Mouse (Mus musculus): ENCODE results near the gene Ankrd35. TPM values are rescaled to one million over a fixed set of nuclear protein-coding genes. Genes with fewer than 3 reads are reported as not detected.

Gene Ankrd35
- polyA plus RNA-seq (2015; fragmentation: Nextera tagmentation; extraction: Ambion mirVana), result 5.5 and 6.2 TPM in 2 replicates

- DNase-seq (ENCODE audit: low spot score) (peak; percentile 90), ATAC-seq (ENCODE audit: low FRiP score, low TSS enrichment) (peak; percentile 95)
- 5% methylated on average over 35 of the region's 35 CpGs for WGBS
- no peaks in the 10 kb centered on the region for H3K36me3 ChIP-seq (ENCODE audit: control insufficient read depth, insufficient read depth, low read length)
- H3K4me1 ChIP-seq (replicated peaks; ENCODE audit: control insufficient read depth, insufficient read depth), result no peaks in the 10 kb centered on the region
- H3K4me2 ChIP-seq (replicated peaks; ENCODE audit: low read depth), result peak within 1 kb of the TSS; percentile 86
- peak within 1 kb of the TSS; percentile 37 for H3K4me3 ChIP-seq (ENCODE audit: low read depth, low read length)
- H3K9ac ChIP-seq (ENCODE audit: low read length), result peak within 1 kb of the TSS; percentile 59
- TF ChIP-seq EP300 (optimal IDR thresholded peaks at IDR 0.05), result no peak
- peak; percentile 60 for TF ChIP-seq CTCF (IDR thresholded peaks at IDR 0.05; ENCODE audit: low read depth)
- H3K27me3 ChIP-seq (ENCODE audit: control insufficient read depth, insufficient read depth, low read length), result no peaks in the 10 kb centered on the region
- H3K9me3 ChIP-seq (ENCODE audit: control insufficient read depth, low read length), result no peaks in the 10 kb centered on the region
- no peak within 1 kb of the TSS for H3K27ac ChIP-seq (replicated peaks)
Observed at GRCm38 (mm10) chr3:96669727-96670468, at the start of gene Ankrd35. Gene Ankrd35, plus strand, starts transcription at chr3:96670131.

- Histone ChIP-seq H3K36me3 (ENCODE audit: control insufficient read depth, insufficient read depth, low read length) (peaks cover 3% of the 10 kb centered on the region; the same call in 1 of the 2 replicates), H3K27ac (replicated peaks) (no peak overlapping the region), H3K4me2 (replicated peaks; ENCODE audit: low read depth) (no peak overlapping the region), H3K9me3 (ENCODE audit: control insufficient read depth, low read length) (no peaks in the 10 kb centered on the region), H3K27me3 (ENCODE audit: control insufficient read depth, insufficient read depth, low read length) (no peaks in the 10 kb centered on the region), H3K9ac (ENCODE audit: low read length) (no peak overlapping the region), H3K4me1 (replicated peaks; ENCODE audit: control insufficient read depth, insufficient read depth) (no peaks in the 10 kb centered on the region), H3K4me3 (ENCODE audit: low read depth, low read length) (no peak overlapping the region)
- WGBS, result 92% methylated on average over 4 of the region's 4 CpGs
- no peak for TF ChIP-seq CTCF (IDR thresholded peaks at IDR 0.05; ENCODE audit: low read depth)
- no peak for TF ChIP-seq EP300 (optimal IDR thresholded peaks at IDR 0.05)
- ATAC-seq (ENCODE audit: low FRiP score, low TSS enrichment) (no peak), DNase-seq (ENCODE audit: low spot score) (no peak)
Observed at GRCm38 (mm10) chr3:96623201-96623600, 46.7 kb upstream of the Ankrd35 start.

DNA sequence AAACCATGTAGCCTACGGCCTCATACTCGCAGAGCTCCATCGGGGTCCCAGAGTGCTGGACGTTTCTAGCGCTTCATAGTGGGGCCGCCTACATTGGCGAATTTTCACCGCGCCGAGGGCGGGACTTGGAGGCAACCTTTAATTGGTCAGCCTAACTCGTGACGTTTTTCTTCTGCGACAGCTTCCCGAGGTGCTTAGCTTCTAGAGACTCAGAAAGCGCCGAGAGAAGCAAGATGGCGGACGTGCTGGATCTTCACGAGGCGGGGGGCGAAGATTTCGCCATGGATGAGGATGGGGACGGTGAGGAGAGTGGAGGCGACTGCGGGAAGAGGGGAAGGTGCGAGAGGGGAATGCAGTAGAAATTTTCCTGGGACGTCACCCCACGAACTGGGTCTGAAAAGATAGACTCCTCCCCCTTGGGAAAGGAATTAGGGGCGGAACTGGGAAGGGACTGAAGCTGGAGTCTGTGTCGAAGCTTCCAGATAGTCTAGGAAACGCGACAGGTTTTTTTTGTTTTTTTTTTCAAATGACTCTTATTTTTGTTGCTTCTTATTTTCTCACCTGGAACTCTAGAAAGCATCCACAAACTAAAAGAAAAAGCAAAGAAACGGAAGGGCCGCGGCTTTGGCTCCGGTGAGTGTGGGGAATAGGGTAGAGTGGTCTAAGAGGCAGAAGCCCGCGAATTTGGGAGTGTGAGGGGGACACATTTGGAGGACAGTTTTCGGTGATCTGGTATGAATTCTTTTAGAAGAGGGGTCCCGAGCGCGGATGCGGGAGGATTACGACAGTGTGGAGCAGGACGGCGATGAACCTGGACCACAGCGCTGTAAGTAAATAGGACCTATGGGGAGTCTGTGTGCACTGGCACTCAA, 40.0 kb upstream of the Ankrd35 start, which contains the start of gene Rbm8a:
Gene Rbm8a (plus strand): TSS at position 205 of the 872 bp plus-strand sequence.
- Histone ChIP-seq H3K4me3 (ENCODE audit: low read depth, low read length) (peak within 1 kb of the TSS; percentile 68), H3K36me3 (ENCODE audit: control insufficient read depth, insufficient read depth, low read length) (peaks cover 3% of the 10 kb centered on the region; the same call in 1 of the 2 replicates), H3K27me3 (ENCODE audit: control insufficient read depth, insufficient read depth, low read length) (no peaks in the 10 kb centered on the region), H3K9me3 (ENCODE audit: control insufficient read depth, low read length) (no peaks in the 10 kb centered on the region), H3K4me2 (replicated peaks; ENCODE audit: low read depth) (peak within 1 kb of the TSS; percentile 80), H3K9ac (ENCODE audit: low read length) (peak within 1 kb of the TSS; percentile 77), H3K27ac (replicated peaks) (peak within 1 kb of the TSS; percentile 85), H3K4me1 (replicated peaks; ENCODE audit: control insufficient read depth, insufficient read depth) (peaks cover 5% of the 10 kb centered on the region)
- WGBS, result under 1% methylated on average over 48 of the region's 48 CpGs
- DNase-seq (ENCODE audit: low spot score) (peak; percentile 95), ATAC-seq (ENCODE audit: low FRiP score, low TSS enrichment) (peak; percentile 94)
- no peak for TF ChIP-seq EP300 (optimal IDR thresholded peaks at IDR 0.05)
- no peak for TF ChIP-seq CTCF (IDR thresholded peaks at IDR 0.05; ENCODE audit: low read depth)

GRCm38 (mm10) chr3:96632058-96632457, 37.9 kb upstream of the Ankrd35 start:
- no peak for DNase-seq (ENCODE audit: low spot score)
- peaks cover 8% of the 10 kb centered on the region for H3K4me1 ChIP-seq (replicated peaks; ENCODE audit: control insufficient read depth, insufficient read depth)
- no peaks in the 10 kb centered on the region for H3K9me3 ChIP-seq (ENCODE audit: control insufficient read depth, low read length)
- no peak overlapping the region for H3K4me3 ChIP-seq (ENCODE audit: low read depth, low read length)
- no peak for TF ChIP-seq EP300 (optimal IDR thresholded peaks at IDR 0.05)
- TF ChIP-seq CTCF (IDR thresholded peaks at IDR 0.05; ENCODE audit: low read depth), result no peak
- H3K36me3 ChIP-seq (ENCODE audit: control insufficient read depth, insufficient read depth, low read length), result peaks cover 3% of the 10 kb centered on the region; the same call in 1 of the 2 replicates
- no peak overlapping the region for H3K9ac ChIP-seq (ENCODE audit: low read length)
- H3K27ac ChIP-seq (replicated peaks), result no peak overlapping the region
- H3K4me2 ChIP-seq (replicated peaks; ENCODE audit: low read depth), result no peak overlapping the region
- ATAC-seq (ENCODE audit: low FRiP score, low TSS enrichment), result no peak
- H3K27me3 ChIP-seq (ENCODE audit: control insufficient read depth, insufficient read depth, low read length), result no peaks in the 10 kb centered on the region

DNA sequence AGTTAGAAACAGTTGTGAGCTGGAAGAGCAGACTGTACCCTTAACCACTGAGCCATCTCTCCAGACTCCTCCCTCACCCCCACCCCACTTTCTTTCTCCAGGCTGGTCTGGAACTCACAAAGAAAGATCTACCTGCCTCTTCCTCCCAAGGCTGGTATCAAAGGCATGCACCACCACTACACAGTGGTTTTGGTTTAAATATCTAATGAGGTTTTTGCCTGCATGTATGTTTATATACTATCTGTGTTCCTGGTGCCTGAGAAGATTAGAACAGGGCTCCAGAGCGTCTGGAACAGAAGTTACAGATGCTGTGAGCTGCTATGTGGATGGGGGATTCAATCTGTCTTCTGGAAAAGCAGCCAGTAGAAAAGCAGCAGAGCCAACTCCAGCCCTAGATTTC, 35.9 kb upstream of the Ankrd35 start:
- Histone ChIP-seq H3K4me2 (replicated peaks; ENCODE audit: low read depth) (no peak overlapping the region), H3K4me3 (ENCODE audit: low read depth, low read length) (no peak overlapping the region), H3K27ac (replicated peaks) (no peak overlapping the region), H3K9ac (ENCODE audit: low read length) (no peak overlapping the region), H3K36me3 (ENCODE audit: control insufficient read depth, insufficient read depth, low read length) (peaks cover 7% of the 10 kb centered on the region), H3K27me3 (ENCODE audit: control insufficient read depth, insufficient read depth, low read length) (no peaks in the 10 kb centered on the region), H3K9me3 (ENCODE audit: control insufficient read depth, low read length) (no peaks in the 10 kb centered on the region), H3K4me1 (replicated peaks; ENCODE audit: control insufficient read depth, insufficient read depth) (peaks cover 8% of the 10 kb centered on the region)
- no peak for TF ChIP-seq CTCF (IDR thresholded peaks at IDR 0.05; ENCODE audit: low read depth)
- TF ChIP-seq EP300 (optimal IDR thresholded peaks at IDR 0.05), result no peak
- DNase-seq (ENCODE audit: low spot score), result no peak
- no peak for ATAC-seq (ENCODE audit: low FRiP score, low TSS enrichment)
- 48% methylated on average over 1 of the region's 1 CpGs for WGBS

All from stomach, postnatal 0 days (tissue).